Mouse (Mus musculus) kidney, adult 2 months (tissue): ENCODE results near the gene Erich4.

Source experiments
- CTCF ChIP-seq: fragments of 200-500 bp; conservative IDR thresholded peaks from 2 replicates; pipeline ENCODE4 v1.5.1; 2011; ENCODE audit warnings: low read depth, mild to moderate bottlenecking, control low read depth, low read length, moderate library complexity, mixed read lengths; ENCODE audit not compliant: insufficient read depth, insufficient read length
- POLR2A ChIP-seq: fragments of 200-500 bp; IDR thresholded peaks from one replicate; pipeline ENCODE4 v1.6.1; 2011; ENCODE audit warnings: low read depth, low read length, control low read depth

GRCm38 (mm10) chr7:25651281-25651680, 35.6 kb upstream of the Erich4 start:
- TF ChIP-seq POLR2A = no peak
- 0 out of 2 replicates have a peak, but pooled peaks have one; percentile 27 for TF ChIP-seq CTCF
